Mouse (Mus musculus): ENCODE results near the gene BC048562. TPM values are rescaled to one million over a fixed set of nuclear protein-coding genes. Genes with fewer than 3 reads are reported as not detected.

The BC048562 gene
- total and polyA plus RNA-seq, 3 experiments = not detected

- no peaks in the 10 kb centered on the region; a peak in 2 of 4 replicates for H3K36me3 ChIP-seq (ENCODE audit: control insufficient read depth in 1 of 2, insufficient read depth in 2 of 2, low read length in 2 of 2)
- no peak within 1 kb of the TSS for H3K27ac ChIP-seq (ENCODE audit: control insufficient read depth, low read depth, low read length)
- no peak for TF ChIP-seq TAL1 (IDR thresholded peaks at IDR 0.05; ENCODE audit: low read length)
- no peak for TF ChIP-seq MYC (IDR thresholded peaks at IDR 0.05; ENCODE audit: low read depth, low read length)
- TF ChIP-seq CHD2 (IDR thresholded peaks at IDR 0.05; ENCODE audit: low read length) = no peak
- TF ChIP-seq ZMIZ1 (IDR thresholded peaks at IDR 0.05; ENCODE audit: low read depth, low read length) = no peak
- no peak for TF ChIP-seq MYB (IDR thresholded peaks at IDR 0.05; ENCODE audit: low read depth, low read length)
- no peak for TF ChIP-seq MAZ (IDR thresholded peaks at IDR 0.05; ENCODE audit: low read depth, low read length)
- no peak for TF ChIP-seq ZNF384 (IDR thresholded peaks at IDR 0.05; ENCODE audit: low read depth, low read length)
- TF ChIP-seq ZKSCAN1 (IDR thresholded peaks at IDR 0.05; ENCODE audit: low read depth, low read length) = no peak
- TF ChIP-seq ETS1 (IDR thresholded peaks at IDR 0.05; ENCODE audit: low read depth, low read length) = no peak
- TF ChIP-seq NELFE (IDR thresholded peaks at IDR 0.05; ENCODE audit: low read depth, low read length) = no peak
- no peak for TF ChIP-seq MXI1 (IDR thresholded peaks at IDR 0.05; ENCODE audit: low read depth, low read length)
- no peak for TF ChIP-seq TCF12 (IDR thresholded peaks at IDR 0.05; ENCODE audit: low read depth, low read length)
- no peak for TF ChIP-seq CTCF (IDR thresholded peaks at IDR 0.05 in 2 of 3, conservative IDR thresholded peaks at IDR 0.05 in 1 of 3; ENCODE audit: control insufficient read depth in 1 of 3, insufficient read depth in 1 of 3, low read depth in 2 of 3, low read length in 3 of 3, poor library complexity in 1 of 3, severe bottlenecking in 1 of 3)
- TF ChIP-seq SIN3A (IDR thresholded peaks at IDR 0.05; ENCODE audit: low read length) = no peak
- TF ChIP-seq UBTF (IDR thresholded peaks at IDR 0.05; ENCODE audit: borderline replicate concordance, insufficient read depth, low read depth, low read length) = no peak
- TF ChIP-seq BHLHE40 (IDR thresholded peaks at IDR 0.05; ENCODE audit: borderline replicate concordance, low read depth, low read length) = no peak
- TF ChIP-seq RAD21 (IDR thresholded peaks at IDR 0.05; ENCODE audit: low read depth, low read length) = no peak
- TF ChIP-seq USF1 (IDR thresholded peaks at IDR 0.05; ENCODE audit: low read depth, low read length) = no peak
- TF ChIP-seq ZC3H11A (IDR thresholded peaks at IDR 0.05; ENCODE audit: low read depth, low read length) = no peak
- no peak for TF ChIP-seq E2F4 (IDR thresholded peaks at IDR 0.05; ENCODE audit: borderline replicate concordance, low read depth, low read length)
- no peaks in the 10 kb centered on the region for H3K9me3 ChIP-seq (replicated peaks; ENCODE audit: insufficient read depth, low read length)
- peaks cover 0 to 3% of the 10 kb centered on the region in 2 experiments; a peak in 2 of 4 replicates for H3K4me1 ChIP-seq (ENCODE audit: control insufficient read depth in 1 of 2, insufficient read depth in 2 of 2, low read length in 2 of 2)
- H3K27me3 ChIP-seq (ENCODE audit: control insufficient read depth in 1 of 2, insufficient read depth in 2 of 2, low read length in 2 of 2) = no peaks in the 10 kb centered on the region
- no peak within 1 kb of the TSS for H3K4me3 ChIP-seq (ENCODE audit: control insufficient read depth in 1 of 2, insufficient read depth in 1 of 2, low read depth in 2 of 2, low read length in 2 of 2)
- H3K79me2 ChIP-seq (ENCODE audit: control insufficient read depth, insufficient read depth, low read length, poor library complexity) = no peaks in the 10 kb centered on the region
- no peak for DNase-seq (ENCODE audit: low read depth, low spot score)
- H3K9ac ChIP-seq (ENCODE audit: control insufficient read depth, low read depth, low read length, poor library complexity, severe bottlenecking) = no peak within 1 kb of the TSS
Observed at GRCm38 (mm10) chr9:108392676-108393075, 43.6 kb upstream of the BC048562 start, which contains the start of gene 1700102P08Rik. 1700102P08Rik (plus strand) TSS chr9:108392805.

GRCm38 (mm10) chr9:108394191-108394590 is 42.1 kb upstream of the BC048562 start:
- H3K9me3 ChIP-seq (replicated peaks; ENCODE audit: insufficient read depth, low read length) = no peaks in the 10 kb centered on the region
- no peak for DNase-seq (ENCODE audit: low read depth, low spot score)
- H3K36me3 ChIP-seq (ENCODE audit: control insufficient read depth in 1 of 2, insufficient read depth in 2 of 2, low read length in 2 of 2) = no peaks in the 10 kb centered on the region
- H3K4me3 ChIP-seq (ENCODE audit: control insufficient read depth in 1 of 2, insufficient read depth in 1 of 2, low read depth in 2 of 2, low read length in 2 of 2) = no peak overlapping the region
- H3K79me2 ChIP-seq (ENCODE audit: control insufficient read depth, insufficient read depth, low read length, poor library complexity) = no peaks in the 10 kb centered on the region
- H3K4me1 ChIP-seq (ENCODE audit: control insufficient read depth in 1 of 2, insufficient read depth in 2 of 2, low read length in 2 of 2) = peaks cover 0 to 3% of the 10 kb centered on the region in 2 experiments; a peak in 2 of 4 replicates
- no peak for TF ChIP-seq MEF2A (IDR thresholded peaks at IDR 0.05; ENCODE audit: extremely low read depth, insufficient replicate concordance, low read depth, low read length, poor library complexity, severe bottlenecking)
- no peak for TF ChIP-seq TBP (IDR thresholded peaks at IDR 0.05; ENCODE audit: low read depth, low read length)
- TF ChIP-seq RAD21 (IDR thresholded peaks at IDR 0.05; ENCODE audit: low read depth, low read length) = no peak
- TF ChIP-seq RCOR1 (IDR thresholded peaks at IDR 0.05; ENCODE audit: low read depth, low read length) = no peak
- TF ChIP-seq E2F4 (IDR thresholded peaks at IDR 0.05; ENCODE audit: borderline replicate concordance, low read depth, low read length) = no peak
- no peak for TF ChIP-seq TAL1 (IDR thresholded peaks at IDR 0.05; ENCODE audit: low read length)
- no peak for TF ChIP-seq SMC3 (IDR thresholded peaks at IDR 0.05; ENCODE audit: low read depth, low read length)
- TF ChIP-seq CTCF (IDR thresholded peaks at IDR 0.05 in 2 of 3, conservative IDR thresholded peaks at IDR 0.05 in 1 of 3; ENCODE audit: control insufficient read depth in 1 of 3, insufficient read depth in 1 of 3, low read depth in 2 of 3, low read length in 3 of 3, poor library complexity in 1 of 3, severe bottlenecking in 1 of 3) = no peak
- no peak for TF ChIP-seq GABPA (IDR thresholded peaks at IDR 0.05; ENCODE audit: low read depth, low read length)
- TF ChIP-seq BHLHE40 (IDR thresholded peaks at IDR 0.05; ENCODE audit: borderline replicate concordance, low read depth, low read length) = no peak
- TF ChIP-seq GATA1 (IDR thresholded peaks at IDR 0.05; ENCODE audit: low read depth, low read length) = no peak
- no peak for TF ChIP-seq NELFE (IDR thresholded peaks at IDR 0.05; ENCODE audit: low read depth, low read length)
- no peak for TF ChIP-seq MAFK (IDR thresholded peaks at IDR 0.05; ENCODE audit: borderline replicate concordance, low read depth, low read length)
- TF ChIP-seq HCFC1 (IDR thresholded peaks at IDR 0.05; ENCODE audit: low read depth, low read length) = no peak
- TF ChIP-seq ETS1 (IDR thresholded peaks at IDR 0.05; ENCODE audit: low read depth, low read length) = no peak
- TF ChIP-seq ZC3H11A (IDR thresholded peaks at IDR 0.05; ENCODE audit: low read depth, low read length) = no peak
- TF ChIP-seq MAZ (IDR thresholded peaks at IDR 0.05; ENCODE audit: low read depth, low read length) = no peak
- H3K9ac ChIP-seq (ENCODE audit: control insufficient read depth, low read depth, low read length, poor library complexity, severe bottlenecking) = no peak overlapping the region
- H3K27ac ChIP-seq (ENCODE audit: control insufficient read depth, low read depth, low read length) = no peak overlapping the region
- H3K27me3 ChIP-seq (ENCODE audit: control insufficient read depth in 1 of 2, insufficient read depth in 2 of 2, low read length in 2 of 2) = no peaks in the 10 kb centered on the region
